24 mouse cellular contexts compared by ENCODE assay signal in genomic region chr7:96336376-96336775, GRCm38 (mm10).
A peak's percentile ranks its signal among the peaks of the same experiment; 100 is the strongest.
DNase-seq lines count a peak whose midpoint lies in the region; ATAC-seq and TF ChIP-seq lines count a peak whose summit lies in the region.
"Had no signal": no experiment of that assay in that cellular context is flagged by ENCODE, and none has a peak within 500 bp of the region (broad histone marks: within the 10 kb centered on the region; RNA-seq: fewer than 3 reads in every experiment).

No protein-coding gene starts in this region.

- no peak overlapping the region for H3K4me3 ChIP-seq in forebrain, embryonic 16.5 days (replicated peaks; ENCODE audit: low read length)
- H3K4me3 ChIP-seq in forebrain, postnatal 0 days (ENCODE audit: low read depth, low read length), result no peak overlapping the region
- H3K4me3 ChIP-seq in midbrain, embryonic 10.5 days, result no peak overlapping the region
- H3K4me3 ChIP-seq in midbrain, embryonic 16.5 days (ENCODE audit: low read depth, low read length), result no peak overlapping the region
- H3K4me3 ChIP-seq: embryonic facial prominence, embryonic 15.5 days; erythroblast, embryonic 14.5 days; gastrocnemius, adult 2 months; heart, adult 2 months; heart, embryonic 15.5 days had no signal

- peak; percentile 7 for DNase-seq in embryo, embryonic 10 days (ENCODE audit: low spot score)
- no peak for DNase-seq in embryo, embryonic 9.5 days (ENCODE audit: extremely low spot score)
- no peak for DNase-seq in forebrain, postnatal 0 days
- no peak for DNase-seq in midbrain, embryonic 10.5 days (ENCODE audit: low spot score)
- peak; percentile 54 for DNase-seq in mesoderm, embryonic 11.5 days (ENCODE audit: low read depth, low spot score)
- DNase-seq: adrenal gland, postnatal 14 days; cerebellum, adult 18-20 months; cerebellum, postnatal 36 days; gastrocnemius, adult 2 months; gastrocnemius, postnatal 25 days; heart, adult 2 months; heart, postnatal 14 days; kidney, adult 2 months had no signal

- no peak for TF ChIP-seq CTCF in forebrain, postnatal 0 days (IDR thresholded peaks at IDR 0.05; ENCODE audit: low read depth)

- no peak overlapping the region for H3K9ac ChIP-seq in forebrain, embryonic 16.5 days (replicated peaks; ENCODE audit: low read depth, low read length)
- no peak overlapping the region for H3K9ac ChIP-seq in forebrain, postnatal 0 days
- no peak overlapping the region for H3K9ac ChIP-seq in midbrain, embryonic 16.5 days (ENCODE audit: low read depth, low read length)
- H3K9ac ChIP-seq: embryonic facial prominence, embryonic 15.5 days; heart, embryonic 15.5 days; hindbrain, embryonic 14.5 days had no signal

- H3K9me3 ChIP-seq in forebrain, embryonic 16.5 days (ENCODE audit: control insufficient read depth, low read length), result no peaks in the 10 kb centered on the region
- H3K9me3 ChIP-seq in forebrain, postnatal 0 days (ENCODE audit: low read length), result no peaks in the 10 kb centered on the region
- no peaks in the 10 kb centered on the region for H3K9me3 ChIP-seq in midbrain, embryonic 10.5 days (replicated peaks)
- H3K9me3 ChIP-seq in midbrain, embryonic 16.5 days (replicated peaks; ENCODE audit: control insufficient read depth, low read length, poor library complexity, severe bottlenecking), result no peaks in the 10 kb centered on the region
- H3K9me3 ChIP-seq: embryonic facial prominence, embryonic 15.5 days; heart, embryonic 15.5 days had no signal

- no peaks in the 10 kb centered on the region for H3K27me3 ChIP-seq in forebrain, embryonic 16.5 days (replicated peaks; ENCODE audit: control insufficient read depth, insufficient read depth, low read length)
- no peaks in the 10 kb centered on the region for H3K27me3 ChIP-seq in forebrain, postnatal 0 days (ENCODE audit: insufficient read depth, low read length)
- H3K27me3 ChIP-seq in midbrain, embryonic 10.5 days (ENCODE audit: low read depth, poor library complexity, severe bottlenecking), result no peaks in the 10 kb centered on the region
- no peaks in the 10 kb centered on the region for H3K27me3 ChIP-seq in midbrain, embryonic 16.5 days (ENCODE audit: control insufficient read depth, insufficient read depth, low read depth, low read length)
- H3K27me3 ChIP-seq: CH12.LX; embryonic facial prominence, embryonic 15.5 days; heart, embryonic 15.5 days; Patski had no signal

- peaks cover 21% of the 10 kb centered on the region for H3K4me1 ChIP-seq in forebrain, embryonic 16.5 days (replicated peaks; ENCODE audit: control insufficient read depth, insufficient read depth, low read length)
- no peaks in the 10 kb centered on the region; the same call in 1 of the 2 replicates for H3K4me1 ChIP-seq in forebrain, postnatal 0 days (ENCODE audit: insufficient read depth)
- peaks cover 14% of the 10 kb centered on the region for H3K4me1 ChIP-seq in midbrain, embryonic 10.5 days
- peaks cover 5% of the 10 kb centered on the region; the same call in 1 of the 2 replicates for H3K4me1 ChIP-seq in midbrain, embryonic 16.5 days (ENCODE audit: control insufficient read depth, insufficient read depth, low read length)
- H3K4me1 ChIP-seq: embryonic facial prominence, embryonic 15.5 days; heart, embryonic 15.5 days had no signal

- no peaks in the 10 kb centered on the region for H3K36me3 ChIP-seq in forebrain, embryonic 16.5 days (ENCODE audit: control insufficient read depth, insufficient read depth)
- no peaks in the 10 kb centered on the region for H3K36me3 ChIP-seq in forebrain, postnatal 0 days (ENCODE audit: insufficient read depth)
- H3K36me3 ChIP-seq in midbrain, embryonic 10.5 days, result no peaks in the 10 kb centered on the region
- H3K36me3 ChIP-seq in midbrain, embryonic 16.5 days (ENCODE audit: control insufficient read depth, insufficient read depth, low read length), result no peaks in the 10 kb centered on the region
- H3K36me3 ChIP-seq: embryonic facial prominence, embryonic 15.5 days; heart, embryonic 15.5 days had no signal

- no peak overlapping the region for H3K4me2 ChIP-seq in forebrain, embryonic 16.5 days (ENCODE audit: low read length)
- H3K4me2 ChIP-seq in forebrain, postnatal 0 days (ENCODE audit: low read depth), result no peak overlapping the region
- no peak overlapping the region for H3K4me2 ChIP-seq in midbrain, embryonic 16.5 days (ENCODE audit: low read length)
- H3K4me2 ChIP-seq: embryonic facial prominence, embryonic 15.5 days; heart, embryonic 11.5 days; heart, embryonic 15.5 days; hindbrain, embryonic 14.5 days had no signal

- 0 out of 2 replicates have a peak overlapping the region, but pooled peaks have one; percentile 5 for H3K27ac ChIP-seq in forebrain, embryonic 16.5 days (ENCODE audit: low read length)
- H3K27ac ChIP-seq in forebrain, postnatal 0 days (ENCODE audit: low read depth, low read length), result no peak overlapping the region
- peak overlapping the region; percentile 35; the same call in 1 of the 2 replicates for H3K27ac ChIP-seq in midbrain, embryonic 10.5 days (replicated peaks)
- H3K27ac ChIP-seq in midbrain, embryonic 16.5 days (ENCODE audit: low read length), result no peak overlapping the region
- H3K27ac ChIP-seq: embryonic facial prominence, embryonic 15.5 days; gastrocnemius, adult 2 months; heart, adult 2 months; heart, embryonic 15.5 days; hindbrain, embryonic 14.5 days had no signal

- ATAC-seq in forebrain, embryonic 16.5 days, result no peak
- no peak for ATAC-seq in forebrain, postnatal 0 days
- no peak for ATAC-seq in midbrain, embryonic 16.5 days
- ATAC-seq: activated CD4-positive, CD25-positive, alpha-beta regulatory T cell, adult 4 months; intestine, embryonic 16.5 days; Patski had no signal

Comparison
In these comparisons a context has a peak if more than half of its experiments do, and no peak if none do; other contexts are left out.
1. DNase-seq: peak in embryo, embryonic 10 days (single experiment) and mesoderm, embryonic 11.5 days (single experiment); none in embryo, embryonic 9.5 days (single experiment), forebrain, postnatal 0 days (single experiment) and midbrain, embryonic 10.5 days (single experiment).
2. H3K27ac ChIP-seq: peak in forebrain, embryonic 16.5 days (single experiment) and midbrain, embryonic 10.5 days (single experiment); none in forebrain, postnatal 0 days (single experiment) and midbrain, embryonic 16.5 days (single experiment).